1 mouse cellular context compared by ENCODE assay signal in genomic region chr3:96579885-96580454, GRCm38 (mm10).
TF ChIP-seq lines count a peak whose summit lies in the region.

No protein-coding gene starts in this region.

TF ChIP-seq in CH12.LX, 34 proteins besides CTCF, POLR2A, EP300 and RAD21:
- TF ChIP-seq ZMIZ1 (IDR thresholded peaks at IDR 0.05; ENCODE audit: low read depth, low read length), result no peak
- peak; percentile 78 for TF ChIP-seq MAZ (IDR thresholded peaks at IDR 0.05; ENCODE audit: low read depth, low read length)
- no peak for TF ChIP-seq MAFK (IDR thresholded peaks at IDR 0.05; ENCODE audit: insufficient replicate concordance, low read length)
- peak; percentile 73; the same call in 1 of the 2 replicates for TF ChIP-seq MAX (IDR thresholded peaks at IDR 0.05; ENCODE audit: low read length)
- TF ChIP-seq ZNF384 (IDR thresholded peaks at IDR 0.05; ENCODE audit: low read depth, low read length), result peak; percentile 55
- peak; percentile 41 for TF ChIP-seq ETS1 (conservative IDR thresholded peaks at IDR 0.05; ENCODE audit: low read depth, low read length)
- TF ChIP-seq TCF12 (IDR thresholded peaks at IDR 0.05; ENCODE audit: low read depth, low read length), result peak; percentile 76
- no peak for TF ChIP-seq PAX5 (IDR thresholded peaks at IDR 0.05; ENCODE audit: low read length)
- TF ChIP-seq MYC (IDR thresholded peaks at IDR 0.05; ENCODE audit: low read depth, low read length), result no peak; the same call in 1 of the 2 replicates
- no peak for TF ChIP-seq GABPA (IDR thresholded peaks at IDR 0.05; ENCODE audit: insufficient replicate concordance, low read depth, low read length)
- TF ChIP-seq ELF1 (IDR thresholded peaks at IDR 0.05; ENCODE audit: low read depth, low read length), result peak; percentile 67
- peak; percentile 99 for TF ChIP-seq ZC3H11A (IDR thresholded peaks at IDR 0.05; ENCODE audit: low read depth, low read length)
- TF ChIP-seq UBTF (IDR thresholded peaks at IDR 0.05; ENCODE audit: low read depth, low read length), result 0 out of 2 replicates have a peak, but pooled peaks have one; percentile 4
- no peak for TF ChIP-seq ZKSCAN1 (IDR thresholded peaks at IDR 0.05; ENCODE audit: borderline replicate concordance, low read depth, low read length)
- peak; percentile 29; the same call in 1 of the 2 replicates for TF ChIP-seq HCFC1 (IDR thresholded peaks at IDR 0.05; ENCODE audit: low read depth, low read length)
- TF ChIP-seq USF2 (conservative IDR thresholded peaks at IDR 0.05; ENCODE audit: low read depth, low read length), result no peak
- TF ChIP-seq MEF2A (IDR thresholded peaks at IDR 0.05; ENCODE audit: borderline replicate concordance, low read depth, low read length), result peak; percentile 60; the same call in 1 of the 2 replicates
- no peak for TF ChIP-seq KAT2A (IDR thresholded peaks at IDR 0.05; ENCODE audit: insufficient replicate concordance, low read length)
- peak; percentile 72; the same call in 1 of the 2 replicates for TF ChIP-seq E2F4 (IDR thresholded peaks at IDR 0.05; ENCODE audit: insufficient replicate concordance, low read depth, low read length)
- TF ChIP-seq IRF4 (IDR thresholded peaks at IDR 0.05; ENCODE audit: low read depth, low read length), result peak; percentile 70; the same call in 1 of the 2 replicates
- peak; percentile 47; the same call in 1 of the 2 replicates for TF ChIP-seq CHD2 (IDR thresholded peaks at IDR 0.05; ENCODE audit: low read length)
- TF ChIP-seq CHD1 (IDR thresholded peaks at IDR 0.05; ENCODE audit: low read depth, low read length), result no peak
- TF ChIP-seq SMC3 (IDR thresholded peaks at IDR 0.05; ENCODE audit: low read depth, low read length), result peak; percentile 100
- no peak for TF ChIP-seq JUN (IDR thresholded peaks at IDR 0.05; ENCODE audit: insufficient read depth, low read depth, low read length)
- peak; percentile 93 for TF ChIP-seq SIN3A (IDR thresholded peaks at IDR 0.05; ENCODE audit: low read length)
- TF ChIP-seq RCOR1 (conservative IDR thresholded peaks at IDR 0.05; ENCODE audit: low read depth, low read length), result peak; percentile 70
- TF ChIP-seq JUND (conservative IDR thresholded peaks at IDR 0.05; ENCODE audit: low read depth, low read length), result peak; percentile 27; the same call in 1 of the 2 replicates
- TF ChIP-seq NRF1 (IDR thresholded peaks at IDR 0.05; ENCODE audit: low read depth, low read length), result peak; percentile 53
- peak; percentile 80 for TF ChIP-seq MXI1 (IDR thresholded peaks at IDR 0.05; ENCODE audit: low read depth, low read length)
- 0 out of 2 replicates have a peak, but pooled peaks have one; percentile 28 for TF ChIP-seq TBP (conservative IDR thresholded peaks at IDR 0.05; ENCODE audit: low read depth, low read length)
- TF ChIP-seq POLR2AphosphoS2 (IDR thresholded peaks at IDR 0.05; ENCODE audit: low read depth, low read length), result no peak
- no peak for TF ChIP-seq USF1 (IDR thresholded peaks at IDR 0.05; ENCODE audit: low read depth, low read length)
- peak; percentile 98 for TF ChIP-seq NELFE (IDR thresholded peaks at IDR 0.05; ENCODE audit: low read depth, low read length)
- TF ChIP-seq BHLHE40 (IDR thresholded peaks at IDR 0.05; ENCODE audit: low read depth, low read length), result 0 out of 2 replicates have a peak, but pooled peaks have one; percentile 15
